Mouse (Mus musculus) small intestine, adult 2 months (tissue): ENCODE results near the gene Kdm4b.

ENCODE experiments used
- CTCF ChIP-seq: fragments of 200-500 bp; IDR thresholded peaks from 2 replicates; pipeline ENCODE4 v1.5.1; 2012; ENCODE audit warnings: low read depth, mild to moderate bottlenecking, control low read depth, inconsistent platforms, low read length, moderate library complexity, mixed read lengths; ENCODE audit not compliant: insufficient replicate concordance, insufficient read length; ENCODE audit errors: extremely low read depth
- POLR2A ChIP-seq: fragments of 200-500 bp; IDR thresholded peaks from 2 replicates; pipeline ENCODE4 v1.6.1; 2012; ENCODE audit warnings: low read depth, mild to moderate bottlenecking, control low read depth, inconsistent platforms, low read length, moderate library complexity

DNA sequence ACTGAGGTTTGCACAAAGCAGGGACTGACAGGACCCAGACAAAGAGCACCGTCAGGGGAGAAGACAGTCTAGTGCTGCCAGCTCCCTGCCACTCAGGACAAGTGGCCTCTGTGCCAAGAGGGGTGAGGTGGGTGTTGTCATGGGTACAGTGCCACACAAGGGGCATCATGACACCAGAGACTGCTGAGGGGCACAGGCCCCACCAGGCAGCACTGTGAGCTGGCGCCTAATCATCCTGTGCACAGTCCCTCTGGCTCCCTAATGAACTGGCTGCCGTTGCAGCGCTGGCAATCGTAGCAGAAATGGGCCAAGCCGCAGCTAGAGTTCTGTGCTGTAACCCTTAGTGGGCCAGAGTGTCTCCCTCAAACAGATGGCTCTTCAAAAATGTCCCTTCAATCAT, 54.4 kb downstream of the Kdm4b start:
- TF ChIP-seq CTCF (no peak), POLR2A (no peak)
